ENCODE assay signal across 8 mouse cellular contexts in the genomic region with DNA sequence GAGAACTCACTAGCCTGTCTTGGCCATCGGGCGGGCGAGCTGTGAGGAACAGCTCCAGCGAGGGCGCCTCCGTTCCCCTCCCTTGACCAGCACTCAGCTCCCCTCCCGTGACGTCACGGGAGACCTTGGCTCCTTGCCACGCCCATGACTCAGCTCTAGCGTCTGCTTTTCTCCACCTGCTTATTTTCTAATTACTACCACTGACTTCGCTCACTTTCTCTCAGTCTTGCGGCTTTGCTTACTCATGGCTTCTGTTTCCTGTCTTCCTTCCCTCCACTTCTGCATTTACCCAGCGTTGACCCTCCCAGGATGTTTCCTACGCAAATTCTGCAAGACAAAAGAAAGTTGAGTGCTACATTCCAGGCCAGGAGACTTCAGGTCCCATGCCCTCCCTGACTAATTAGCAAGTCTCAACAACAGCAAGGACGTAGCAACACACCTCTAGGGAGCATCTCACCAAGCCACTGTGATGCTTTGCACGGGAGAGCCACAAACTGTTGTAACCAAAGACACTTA. TPM values are rescaled to one million over a fixed set of nuclear protein-coding genes. Genes with fewer than 3 reads are reported as not detected.
DNase-seq lines count a peak whose midpoint lies in the region; ATAC-seq and TF ChIP-seq lines count a peak whose summit lies in the region.

No protein-coding gene starts in this region.

- H3K4me1 ChIP-seq in intestine, postnatal 0 days (replicated peaks; ENCODE audit: control insufficient read depth, insufficient read depth, low read length), result 0 out of 2 replicates have a peak, but pooled peaks cover 7% of the 10 kb centered on the region
- peaks cover 5% of the 10 kb centered on the region for H3K4me1 ChIP-seq in neural tube, embryonic 12.5 days
- H3K4me1 ChIP-seq in testis, adult 2 months (ENCODE audit: control insufficient read depth, insufficient read depth, low read length), result peaks cover 8% of the 10 kb centered on the region

- no peaks in the 10 kb centered on the region for H3K36me3 ChIP-seq in intestine, postnatal 0 days (ENCODE audit: control insufficient read depth, insufficient read depth)
- H3K36me3 ChIP-seq in neural tube, embryonic 12.5 days, result no peaks in the 10 kb centered on the region
- no peaks in the 10 kb centered on the region for H3K36me3 ChIP-seq in testis, adult 2 months (ENCODE audit: control insufficient read depth, insufficient read depth, low read length)

- H3K9me3 ChIP-seq in intestine, postnatal 0 days (ENCODE audit: control insufficient read depth), result no peaks in the 10 kb centered on the region
- no peaks in the 10 kb centered on the region for H3K9me3 ChIP-seq in neural tube, embryonic 12.5 days

- DNase-seq in B cell, adult 2 months, result peak; percentile 81 to 83
- DNase-seq in adrenal gland, adult 18-20 months (ENCODE audit: low spot score in 2 of 2), result peak; percentile 76 to 85
- DNase-seq in embryo, embryonic 11 days, result peak; percentile 86
- peak; percentile 81 to 83 for DNase-seq in heart, adult 18-20 months
- peak; percentile 75 to 84 for DNase-seq in lung, adult 18-20 months

- ATAC-seq in intestine, postnatal 0 days, result peak; percentile 31; the same call in 1 of the 2 replicates
- ATAC-seq in neural tube, embryonic 12.5 days (ENCODE audit: low FRiP score, low read depth), result peak; percentile 70

- no peak overlapping the region for H3K27ac ChIP-seq in intestine, postnatal 0 days (ENCODE audit: low read depth, low read length)
- no peak overlapping the region for H3K27ac ChIP-seq in neural tube, embryonic 12.5 days
- peak overlapping the region; percentile 29; the same call in 1 of the 2 replicates for H3K27ac ChIP-seq in testis, adult 2 months (ENCODE audit: control insufficient read depth, insufficient read depth, low read depth, low read length)

- no peaks in the 10 kb centered on the region for H3K27me3 ChIP-seq in intestine, postnatal 0 days (replicated peaks; ENCODE audit: control insufficient read depth, insufficient read depth, low read length)
- H3K27me3 ChIP-seq in neural tube, embryonic 12.5 days (replicated peaks), result no peaks in the 10 kb centered on the region
- no peaks in the 10 kb centered on the region for H3K27me3 ChIP-seq in testis, adult 2 months (ENCODE audit: control insufficient read depth, insufficient read depth, low read length)

- TF ChIP-seq CTCF in intestine, postnatal 0 days (IDR thresholded peaks at IDR 0.05; ENCODE audit: low read depth), result no peak
- no peak for TF ChIP-seq CTCF in testis, adult 2 months (IDR thresholded peaks at IDR 0.05; ENCODE audit: control insufficient read depth, insufficient read depth, insufficient replicate concordance, low read depth, low read length)

- H3K4me3 ChIP-seq in intestine, postnatal 0 days (ENCODE audit: low read depth, low read length), result no peak overlapping the region
- H3K4me3 ChIP-seq in neural tube, embryonic 12.5 days, result 0 out of 2 replicates have a peak overlapping the region, but pooled peaks have one; percentile 9
- peak overlapping the region; percentile 73 for H3K4me3 ChIP-seq in testis, adult 2 months (ENCODE audit: control insufficient read depth, low read depth, low read length)

- H3K4me2 ChIP-seq in intestine, postnatal 0 days (replicated peaks; ENCODE audit: low read depth), result peak overlapping the region; percentile 38
- H3K4me2 ChIP-seq in neural tube, embryonic 12.5 days (replicated peaks), result peak overlapping the region; percentile 54

- no peak overlapping the region for H3K9ac ChIP-seq in intestine, postnatal 0 days (ENCODE audit: low read depth, low read length)
- no peak overlapping the region for H3K9ac ChIP-seq in neural tube, embryonic 12.5 days

- 3% methylated on average over 17 of the region's 17 CpGs for WGBS in intestine, postnatal 0 days
- 4% methylated on average over 17 of the region's 17 CpGs for WGBS in neural tube, embryonic 12.5 days

- peak; percentile 18; the same call in 1 of the 2 replicates for TF ChIP-seq POLR2A in testis, adult 2 months (IDR thresholded peaks at IDR 0.05; ENCODE audit: control insufficient read depth, low read depth, low read length)

RNA-seq across cellular contexts. Expression of a gene that starts 26.3 kb away (rescaled TPM):
- 10 to 100 TPM; 39.7 to 50.8 TPM for total RNA-seq in adrenal gland, adult 18-20 months (2021)
- 10 to 100 TPM; 35.0 to 37.7 TPM for total RNA-seq in heart, adult 18-20 months (2021)
- polyA plus RNA-seq in intestine, postnatal 0 days (2015; fragmentation: Nextera tagmentation; extraction: Ambion mirVana), result 62.0 and 64.2 TPM in 2 replicates
- polyA plus RNA-seq in neural tube, embryonic 12.5 days (2016; fragmentation: Nextera tagmentation; extraction: Ambion mirVana), result 102 and 114 TPM in 2 replicates
- polyA plus RNA-seq in testis, adult 2 months (2012; rRNA removed), result 8.0 and 8.9 TPM in 2 replicates
